Mouse (Mus musculus) embryonic fibroblast, embryonic 13.5 days (primary cell): ENCODE data around the gene Aak1.

Source experiments
- CTCF ChIP-seq: IDR thresholded peaks from 2 replicates; pipeline ENCODE4 v1.5.1; 2011; ENCODE audit warnings: mild to moderate bottlenecking, control low read depth, low read length, moderate library complexity, borderline replicate concordance; ENCODE audit not compliant: insufficient read depth
- POLR2A ChIP-seq: IDR thresholded peaks from 2 replicates; pipeline ENCODE4 v1.6.1; 2011; ENCODE audit warnings: low read depth, mild to moderate bottlenecking, control low read depth, low read length, moderate library complexity

- TF ChIP-seq CTCF = no peak
- TF ChIP-seq POLR2A = no peak
Measured at GRCm38 (mm10) chr6:86843636-86844035, 5.7 kb upstream of the Aak1 start.
